Mouse (Mus musculus) heart, embryonic 13.5 days (tissue): ENCODE measurements around the gene Ahcyl2. TPM values are rescaled to one million over a fixed set of nuclear protein-coding genes. Genes with fewer than 3 reads are reported as not detected.

Experiments
- ATAC-seq: fragments of 200-750 bp; cut with Nextera tagmentation; 2 replicates; pipeline ENCODE4 v1.8.0; 2017; ENCODE audit warnings: moderate TSS enrichment; ENCODE audit not compliant: insufficient number of reproducible peaks, low FRiP score, low TSS enrichment; ENCODE audit errors: extremely low read depth
- H3K27ac ChIP-seq: fragments of 300-500 bp; sonication (generic); replicated peaks from 2 replicates; pipeline ENCODE4 v1.5.1; 2015; ENCODE audit warnings: moderate library complexity, mild to moderate bottlenecking, inconsistent platforms
- H3K27me3 ChIP-seq: fragments of 300-500 bp; sonication (generic); replicated peaks from 2 replicates; pipeline ENCODE4 v1.6.1; 2015; ENCODE audit warnings: mild to moderate bottlenecking, inconsistent platforms
- H3K36me3 ChIP-seq: fragments of 300-500 bp; sonication (generic); 2 replicates; pipeline ENCODE4 v1.6.1; 2015; ENCODE audit warnings: mild to moderate bottlenecking, inconsistent platforms
- H3K4me1 ChIP-seq: fragments of 300-500 bp; sonication (generic); 2 replicates; pipeline ENCODE4 v1.6.1; 2015; ENCODE audit warnings: inconsistent platforms
- H3K4me2 ChIP-seq: fragments of 300-500 bp; sonication (generic); 2 replicates; pipeline ENCODE4 v1.6.1; 2015; ENCODE audit warnings: inconsistent platforms, mild to moderate bottlenecking, moderate library complexity
- H3K4me3 ChIP-seq: fragments of 300-500 bp; sonication (generic); 2 replicates; pipeline ENCODE4 v1.5.1; 2015; ENCODE audit warnings: moderate library complexity, mild to moderate bottlenecking, inconsistent platforms
- H3K9ac ChIP-seq: fragments of 300-500 bp; sonication (generic); 2 replicates; pipeline ENCODE4 v1.6.1; 2015; ENCODE audit warnings: inconsistent platforms, mild to moderate bottlenecking, moderate library complexity
- H3K9me3 ChIP-seq: fragments of 300-500 bp; sonication (generic); 2 replicates; pipeline ENCODE4 v1.6.1; 2016; ENCODE audit warnings: inconsistent platforms
- WGBS: fragments of 180-500 bp; shearing (Covaris S2); methylation state at CpG from one replicate; pipeline ENCODE4 v1.1.7; 2015; ENCODE audit warnings: mixed read lengths; 5-methylcytosine and 5-hydroxymethylcytosine counted together
- polyA plus RNA-seq: library from polyadenylated mRNA; unstranded; fragments of >200 nt; fragmentation: Nextera tagmentation; extraction: Ambion mirVana; gene quantifications from 2 replicates; pipeline ENCODE4 v1.2.1, GENCODE M21; 2015

The Ahcyl2 gene
- polyA plus RNA-seq, 1 experiment from 2014 or later: 7.0 TPM

GRCm38 (mm10) chr6:29941036-29941435 lies 173.2 kb downstream of the Ahcyl2 start:
- no peak overlapping the region for H3K4me2 ChIP-seq
- no peak overlapping the region; the same call in 1 of the 2 replicates for H3K27ac ChIP-seq
- H3K9me3 ChIP-seq: no peaks in the 10 kb centered on the region
- H3K27me3 ChIP-seq: no peaks in the 10 kb centered on the region
- WGBS: 58% methylated on average over 2 of the region's 2 CpGs
- H3K36me3 ChIP-seq: peaks cover 95% of the 10 kb centered on the region
- H3K4me1 ChIP-seq: peaks cover 12% of the 10 kb centered on the region
- no peak overlapping the region for H3K4me3 ChIP-seq
- no peak overlapping the region for H3K9ac ChIP-seq
- no peak for ATAC-seq

GRCm38 (mm10) chr6:29944465-29944864 lies 176.7 kb downstream of the Ahcyl2 start:
- no peak overlapping the region for H3K4me2 ChIP-seq
- ATAC-seq: no peak
- no peak overlapping the region for H3K9ac ChIP-seq
- peaks cover 77% of the 10 kb centered on the region for H3K36me3 ChIP-seq
- H3K27ac ChIP-seq: no peak overlapping the region
- H3K9me3 ChIP-seq: no peaks in the 10 kb centered on the region
- no peaks in the 10 kb centered on the region for H3K27me3 ChIP-seq
- WGBS: 66% methylated on average over 1 of the region's 1 CpGs
- H3K4me1 ChIP-seq: peaks cover 12% of the 10 kb centered on the region
- H3K4me3 ChIP-seq: no peak overlapping the region

- WGBS: 75% methylated on average over 2 of the region's 2 CpGs
- Histone ChIP-seq H3K36me3 (peaks cover 61% of the 10 kb centered on the region), H3K27me3 (no peaks in the 10 kb centered on the region), H3K27ac (no peak overlapping the region), H3K4me1 (no peaks in the 10 kb centered on the region), H3K4me2 (no peak overlapping the region), H3K9ac (no peak overlapping the region), H3K4me3 (no peak overlapping the region), H3K9me3 (no peaks in the 10 kb centered on the region)
- no peak for ATAC-seq
Observed at GRCm38 (mm10) chr6:29946568-29946967, 178.8 kb downstream of the Ahcyl2 start.

GRCm38 (mm10) chr6:29947823-29948222 lies 180.0 kb downstream of the Ahcyl2 start:
- Histone ChIP-seq H3K4me1 (no peaks in the 10 kb centered on the region), H3K9ac (no peak overlapping the region), H3K27ac (no peak overlapping the region), H3K4me3 (no peak overlapping the region), H3K36me3 (peaks cover 54% of the 10 kb centered on the region), H3K9me3 (no peaks in the 10 kb centered on the region), H3K4me2 (no peak overlapping the region), H3K27me3 (no peaks in the 10 kb centered on the region)
- ATAC-seq: no peak
- 63% methylated on average over 6 of the region's 6 CpGs for WGBS

- H3K36me3 ChIP-seq: peaks cover 51% of the 10 kb centered on the region
- no peak for ATAC-seq
- no peak overlapping the region for H3K4me3 ChIP-seq
- no peaks in the 10 kb centered on the region for H3K4me1 ChIP-seq
- H3K9ac ChIP-seq: peak overlapping the region; percentile 34; the same call in 1 of the 2 replicates
- no peaks in the 10 kb centered on the region for H3K9me3 ChIP-seq
- 75% methylated on average over 4 of the region's 4 CpGs for WGBS
- H3K27ac ChIP-seq: no peak overlapping the region
- H3K4me2 ChIP-seq: no peak overlapping the region
- no peaks in the 10 kb centered on the region for H3K27me3 ChIP-seq
Observed at GRCm38 (mm10) chr6:29956749-29957148, 188.9 kb downstream of the Ahcyl2 start.

- Histone ChIP-seq H3K27me3 (no peaks in the 10 kb centered on the region), H3K27ac (no peak overlapping the region), H3K4me3 (no peak overlapping the region), H3K4me1 (no peaks in the 10 kb centered on the region), H3K9ac (no peak overlapping the region), H3K9me3 (no peaks in the 10 kb centered on the region), H3K36me3 (peaks cover 44% of the 10 kb centered on the region), H3K4me2 (no peak overlapping the region)
- ATAC-seq: no peak
- WGBS: 78% methylated on average over 3 of the region's 3 CpGs
Observed at GRCm38 (mm10) chr6:29958669-29959068, 190.9 kb downstream of the Ahcyl2 start.

- H3K4me1 ChIP-seq: no peaks in the 10 kb centered on the region
- H3K4me2 ChIP-seq: no peak overlapping the region
- H3K4me3 ChIP-seq: no peak overlapping the region
- no peak overlapping the region for H3K27ac ChIP-seq
- H3K9ac ChIP-seq: no peak overlapping the region
- H3K36me3 ChIP-seq: peaks cover 22% of the 10 kb centered on the region
- no peak for ATAC-seq
- no peaks in the 10 kb centered on the region for H3K9me3 ChIP-seq
- no peaks in the 10 kb centered on the region for H3K27me3 ChIP-seq
- WGBS: 73% methylated on average over 6 of the region's 6 CpGs
Observed at GRCm38 (mm10) chr6:29961081-29961480, 193.3 kb downstream of the Ahcyl2 start.

Other genes starting within 250 kb of the Ahcyl2 start
- 7.4 and 7.9 TPM in 2 replicates for gene Irf5, start 241.4 kb upstream of the Ahcyl2 start, polyA plus RNA-seq
- 57.6 and 58.3 TPM in 2 replicates for gene Tnpo3, start 158.1 kb upstream of the Ahcyl2 start, polyA plus RNA-seq
- 5.8 and 9.4 TPM in 2 replicates for gene Tspan33, start 73.8 kb upstream of the Ahcyl2 start, polyA plus RNA-seq
- gene Smo, start 32.5 kb upstream of the Ahcyl2 start, polyA plus RNA-seq: 16.4 and 17.4 TPM in 2 replicates
- gene Strip2, start 149.0 kb downstream of the Ahcyl2 start, polyA plus RNA-seq: 37.4 and 39.3 TPM in 2 replicates